Mouse (Mus musculus) liver, adult 2 months (tissue): ENCODE measurements around the gene Bik. TPM values are rescaled to one million over a fixed set of nuclear protein-coding genes. Genes with fewer than 3 reads are reported as not detected.

Source experiments
- DNase-seq: peaks from one replicate; pipeline ENCODE4 v3.0.0-alpha.2; 2011; ENCODE audit warnings: low read depth, low spot score; ENCODE audit errors: extremely low read depth
- H3K27ac ChIP-seq: fragments of 200-500 bp; replicated peaks from 2 replicates; pipeline ENCODE4 v1.5.1; 2012; ENCODE audit warnings: low read depth, mild to moderate bottlenecking, control low read depth, inconsistent platforms, low read length; ENCODE audit not compliant: insufficient read depth
- H3K27me3 ChIP-seq: fragments of 200-500 bp; 2 replicates; pipeline ENCODE4 v1.6.1; 2012; ENCODE audit warnings: mild to moderate bottlenecking, moderate library complexity, low read length, inconsistent platforms; ENCODE audit not compliant: control insufficient read depth, insufficient read depth
- H3K36me3 ChIP-seq: fragments of 200-500 bp; 2 replicates; pipeline ENCODE4 v1.6.1; 2012; ENCODE audit warnings: low read length, inconsistent platforms; ENCODE audit not compliant: control insufficient read depth, insufficient read depth
- H3K4me1 ChIP-seq: fragments of 200-500 bp; 2 replicates; pipeline ENCODE4 v1.6.1; 2011; ENCODE audit warnings: low read length; ENCODE audit not compliant: control insufficient read depth, insufficient read depth
- H3K4me3 ChIP-seq: fragments of 200-500 bp; 2 replicates; pipeline ENCODE4 v1.5.1; 2011; ENCODE audit warnings: low read depth, mild to moderate bottlenecking, control low read depth, low read length, moderate library complexity; ENCODE audit not compliant: insufficient read depth
- H3K79me2 ChIP-seq: fragments of 200-500 bp; 2 replicates; pipeline ENCODE4 v1.6.1; 2012; ENCODE audit warnings: inconsistent platforms, mild to moderate bottlenecking, low read length, moderate library complexity; ENCODE audit not compliant: control insufficient read depth, insufficient read depth
- H3K9ac ChIP-seq: fragments of 200-500 bp; 2 replicates; pipeline ENCODE4 v1.6.1; 2012; ENCODE audit warnings: low read depth, mild to moderate bottlenecking, control low read depth, inconsistent platforms, low read length
- CTCF ChIP-seq: fragments of 200-500 bp; IDR thresholded peaks from 2 replicates; pipeline ENCODE4 v1.5.1; 2011; ENCODE audit warnings: low read depth, low read length, control low read depth
- POLR2A ChIP-seq: fragments of 200-500 bp; IDR thresholded peaks from 2 replicates; pipeline ENCODE4 v1.6.1; 2011; ENCODE audit warnings: low read length, control low read depth; ENCODE audit not compliant: insufficient read depth; ENCODE audit errors: extremely low read depth
- WGBS: fragments of 180-500 bp; shearing (Covaris S2); methylation state at CpG from one replicate; pipeline ENCODE4 v1.1.7; 2018; 5-methylcytosine and 5-hydroxymethylcytosine counted together
- polyA plus RNA-seq: library from polyadenylated mRNA; depleted of rRNA; stranded (reverse); fragments of >200 nt; gene quantifications from 2 replicates; pipeline ENCODE4 v1.2.3, GENCODE M21; 2012
- total RNA-seq: library from RNA; depleted of rRNA; stranded (reverse); fragments of >200 nt; gene quantifications from 2 replicates; pipeline ENCODE4 v1.2.3, GENCODE M21; 2014

Bik gene
- total and polyA plus RNA-seq, 2 experiments: 6.3 to 7.0 TPM

DNA sequence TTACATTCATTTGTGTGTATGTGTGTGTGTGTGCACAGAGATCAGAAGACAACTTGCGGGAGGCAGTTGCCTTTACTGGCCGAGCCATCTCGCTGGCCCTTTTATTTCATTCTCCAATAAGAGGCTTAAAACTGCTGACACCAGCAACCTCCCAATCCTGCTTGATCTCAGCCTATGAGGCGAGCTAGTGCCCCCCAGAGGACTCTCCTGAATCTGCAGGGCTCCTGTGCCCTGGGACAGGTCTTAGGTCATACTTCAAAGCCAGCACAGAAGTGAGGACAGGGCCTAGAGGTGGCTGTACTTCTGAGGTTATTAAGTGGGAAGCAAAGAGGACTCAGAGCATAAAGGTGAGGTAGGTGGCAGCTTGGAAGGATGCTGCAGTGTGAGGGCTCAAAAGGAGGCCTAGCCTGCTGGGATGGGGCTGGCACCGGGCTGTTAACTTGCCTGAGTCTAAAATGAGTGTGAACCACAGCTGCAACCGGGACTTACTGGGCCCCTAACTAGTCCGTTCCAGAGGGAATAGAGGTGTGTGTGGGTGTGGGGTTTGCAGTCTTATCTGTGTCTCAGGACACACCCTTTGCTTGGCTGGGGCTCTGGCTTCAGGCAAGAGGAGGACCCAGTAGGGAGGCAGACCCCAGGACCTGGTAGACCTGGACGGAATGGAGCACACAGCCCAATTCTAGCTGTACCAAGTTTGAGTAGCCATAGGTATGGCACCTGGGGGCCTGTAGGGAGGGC lies 56.9 kb downstream of the Bik start:
- H3K4me3 ChIP-seq: no peak overlapping the region
- peaks cover 1% of the 10 kb centered on the region; the same call in 1 of the 2 replicates for H3K36me3 ChIP-seq
- H3K79me2 ChIP-seq: no peaks in the 10 kb centered on the region
- H3K27me3 ChIP-seq: no peaks in the 10 kb centered on the region
- DNase-seq: peak; percentile 76
- H3K27ac ChIP-seq: no peak overlapping the region
- H3K4me1 ChIP-seq: no peaks in the 10 kb centered on the region
- H3K9ac ChIP-seq: no peak overlapping the region
- TF ChIP-seq POLR2A (no peak), CTCF (peak; percentile 90)
- 61% methylated on average over 8 of the region's 8 CpGs for WGBS

- DNase-seq: no peak
- H3K27ac ChIP-seq: no peak overlapping the region
Observed at GRCm38 (mm10) chr15:83584741-83585220, 58.1 kb downstream of the Bik start.

DNA sequence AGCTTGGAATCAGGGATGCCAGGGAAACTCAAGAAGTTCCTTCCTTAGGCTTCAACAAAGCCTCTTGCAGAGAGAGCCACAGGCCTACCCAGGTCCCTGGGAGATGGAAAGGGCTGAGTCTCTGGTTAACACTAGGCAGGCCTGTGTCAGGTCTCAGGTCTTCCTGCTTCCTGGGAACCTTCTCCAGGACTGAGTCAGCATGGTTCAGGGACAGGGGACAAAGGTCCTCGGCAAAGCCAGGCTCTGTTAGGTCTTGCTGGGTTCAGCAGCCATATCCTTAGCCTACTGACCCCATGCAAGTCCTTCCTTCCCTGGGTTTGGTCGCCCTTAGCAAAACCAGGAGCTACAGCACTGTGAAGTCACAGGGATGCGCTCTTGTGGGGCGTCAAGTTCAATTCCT lies 64.2 kb downstream of the Bik start:
- H3K9ac ChIP-seq: no peak overlapping the region
- no peaks in the 10 kb centered on the region for H3K27me3 ChIP-seq
- peaks cover 1% of the 10 kb centered on the region; the same call in 1 of the 2 replicates for H3K36me3 ChIP-seq
- peaks cover 8% of the 10 kb centered on the region for H3K4me1 ChIP-seq
- TF ChIP-seq CTCF (no peak), POLR2A (no peak)
- WGBS: 89% methylated on average over 4 of the region's 4 CpGs
- peaks cover 2% of the 10 kb centered on the region; the same call in 1 of the 2 replicates for H3K79me2 ChIP-seq
- no peak overlapping the region for H3K27ac ChIP-seq
- H3K4me3 ChIP-seq: no peak overlapping the region
- no peak for DNase-seq

More at GRCm38 (mm10) chr15:83584741-83585220, 58.1 kb downstream of the Bik start:
- no peak overlapping the region for H3K9ac ChIP-seq
- no peak overlapping the region for H3K4me3 ChIP-seq
- WGBS: 89% methylated on average over 6 of the region's 6 CpGs
- no peak for TF ChIP-seq CTCF
- TF ChIP-seq POLR2A: no peak
- H3K4me1 ChIP-seq: no peaks in the 10 kb centered on the region
- H3K27me3 ChIP-seq: no peaks in the 10 kb centered on the region
- H3K36me3 ChIP-seq: peaks cover 1% of the 10 kb centered on the region; the same call in 1 of the 2 replicates
- 0 out of 2 replicates have a peak, but pooled peaks cover under 1% of the 10 kb centered on the region for H3K79me2 ChIP-seq

GRCm38 (mm10) chr15:83591758-83592157 lies 65.1 kb downstream of the Bik start:
- 90% methylated on average over 6 of the region's 6 CpGs for WGBS
- no peak for DNase-seq
- peaks cover 8% of the 10 kb centered on the region for H3K4me1 ChIP-seq
- no peak overlapping the region for H3K4me3 ChIP-seq
- H3K79me2 ChIP-seq: peaks cover 2% of the 10 kb centered on the region; the same call in 1 of the 2 replicates
- TF ChIP-seq CTCF: no peak
- TF ChIP-seq POLR2A: no peak
- no peaks in the 10 kb centered on the region for H3K36me3 ChIP-seq
- H3K27me3 ChIP-seq: no peaks in the 10 kb centered on the region
- no peak overlapping the region for H3K9ac ChIP-seq
- H3K27ac ChIP-seq: no peak overlapping the region

- TF ChIP-seq CTCF (no peak), POLR2A (no peak)
- Histone ChIP-seq H3K79me2 (peaks cover 2% of the 10 kb centered on the region; the same call in 1 of the 2 replicates), H3K27me3 (no peaks in the 10 kb centered on the region), H3K4me3 (no peak overlapping the region), H3K36me3 (no peaks in the 10 kb centered on the region), H3K27ac (no peak overlapping the region), H3K4me1 (peaks cover 8% of the 10 kb centered on the region), H3K9ac (no peak overlapping the region)
- no peak for DNase-seq
- 81% methylated on average over 8 of the region's 8 CpGs for WGBS
Observed at GRCm38 (mm10) chr15:83592260-83593188, 65.9 kb downstream of the Bik start.
